Mouse (Mus musculus) cerebellum, adult (tissue): Measurements from ENCODE around the gene Rad51ap1.

Experiments
- ATAC-seq: cut with Nextera tagmentation; 2 replicates; pipeline ENCODE4 v1.9.2; 2017; ENCODE audit warnings: mild to moderate bottlenecking, moderate library complexity, mixed read lengths; ENCODE audit not compliant: insufficient number of reproducible peaks, low FRiP score, low TSS enrichment

Gene Rad51ap1

GRCm38 (mm10) chr6:126939487-126940171 is at the start of gene Rad51ap1, which contains the start of gene D6Wsu163e:
Gene Rad51ap1 (minus strand): TSS chr6:126939587.
Gene D6Wsu163e (plus strand): TSS chr6:126939962.
- ATAC-seq = peak; percentile 97

DNA sequence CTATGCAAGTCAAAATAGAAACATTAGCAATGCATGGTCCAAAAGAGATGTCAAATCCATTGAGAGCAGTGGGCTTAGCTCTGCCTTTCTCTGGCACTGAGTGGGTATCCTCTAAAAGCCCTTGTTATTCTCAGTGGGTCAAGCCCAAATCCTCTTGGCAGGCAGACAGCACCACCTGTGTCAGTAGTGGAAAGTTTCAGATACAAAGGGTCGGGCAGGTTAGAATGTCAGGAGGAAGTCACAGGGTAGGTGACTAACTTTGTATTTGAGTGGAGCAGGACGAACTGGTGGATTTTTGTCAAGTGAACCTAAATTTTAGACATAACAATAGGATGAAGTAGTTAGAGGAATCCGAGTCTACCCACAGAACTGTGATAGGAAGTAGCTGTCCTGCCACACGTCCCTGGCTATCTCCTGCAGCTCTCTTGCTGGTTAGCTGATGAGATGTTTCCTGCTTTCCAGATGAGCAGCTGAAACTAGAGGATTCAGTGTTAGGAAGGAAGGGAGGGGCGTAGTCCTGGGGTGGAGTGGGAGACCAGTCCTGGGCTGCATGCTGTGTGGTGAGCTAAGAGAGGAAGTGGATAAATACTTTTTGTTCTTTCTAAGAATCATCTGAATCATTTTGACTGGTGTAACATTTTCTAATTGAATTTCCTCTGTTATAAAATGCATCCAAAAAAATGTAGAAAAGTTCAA is 42.3 kb upstream of the Rad51ap1 start:
- ATAC-seq = no peak

DNA sequence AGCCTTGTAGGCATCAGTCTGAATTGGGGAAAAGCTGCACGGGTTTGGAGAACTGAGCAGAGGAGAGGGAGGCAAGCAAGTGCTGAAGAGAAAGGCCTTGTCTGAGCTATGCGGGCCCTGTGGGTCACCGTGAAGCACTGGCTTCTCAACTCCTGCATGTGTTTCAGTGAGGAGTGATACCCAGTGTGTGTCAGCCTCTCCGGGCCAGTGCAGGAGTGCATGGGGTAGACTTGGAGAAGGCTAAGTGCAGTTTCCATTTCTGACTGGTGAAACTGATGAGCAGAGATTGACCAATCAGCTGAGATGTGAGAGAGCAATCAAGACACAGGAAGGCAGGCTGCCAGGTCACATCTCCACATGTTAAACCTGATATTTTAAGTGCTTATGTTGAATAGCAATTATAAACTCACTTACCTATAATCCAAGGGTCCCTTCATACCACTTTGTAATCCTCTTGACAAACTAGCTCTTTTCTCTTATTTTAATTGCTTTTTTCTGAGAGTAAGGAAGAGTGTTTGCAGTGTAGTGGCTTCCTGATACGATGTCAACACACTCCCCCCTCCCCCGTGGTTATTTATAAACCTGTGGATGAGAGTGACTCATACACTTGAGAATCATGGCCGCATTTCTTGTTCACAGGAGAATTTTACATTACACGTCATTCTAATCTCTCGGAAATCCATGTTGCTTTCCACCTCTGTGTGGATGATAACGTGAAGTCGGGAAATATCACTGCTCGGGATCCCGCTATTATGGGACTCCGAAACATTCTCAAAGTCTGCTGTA is 27.0 kb upstream of the Rad51ap1 start:
- ATAC-seq = no peak

- ATAC-seq = no peak
Measured at GRCm38 (mm10) chr6:126963426-126963825, 24.0 kb upstream of the Rad51ap1 start.

DNA sequence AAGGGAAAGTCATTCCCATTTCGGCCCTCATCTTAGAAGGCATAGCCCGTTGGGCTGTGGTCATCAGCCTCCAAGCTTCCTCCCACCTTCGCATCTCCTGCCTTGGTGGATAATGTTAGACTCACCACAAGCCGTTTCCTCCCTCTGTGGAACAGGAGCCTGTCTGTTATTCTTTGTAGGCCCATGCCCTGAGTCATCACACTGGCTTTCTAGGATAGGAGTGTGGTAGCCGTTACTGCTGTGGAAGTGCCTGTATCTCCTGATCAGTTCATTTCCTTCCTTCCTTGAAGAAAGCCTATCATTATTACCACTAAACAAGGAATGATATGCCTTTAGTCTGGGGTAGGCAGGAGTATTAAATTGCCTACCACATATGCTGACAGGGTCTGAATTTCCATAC is 23.3 kb upstream of the Rad51ap1 start:
- ATAC-seq = no peak

DNA sequence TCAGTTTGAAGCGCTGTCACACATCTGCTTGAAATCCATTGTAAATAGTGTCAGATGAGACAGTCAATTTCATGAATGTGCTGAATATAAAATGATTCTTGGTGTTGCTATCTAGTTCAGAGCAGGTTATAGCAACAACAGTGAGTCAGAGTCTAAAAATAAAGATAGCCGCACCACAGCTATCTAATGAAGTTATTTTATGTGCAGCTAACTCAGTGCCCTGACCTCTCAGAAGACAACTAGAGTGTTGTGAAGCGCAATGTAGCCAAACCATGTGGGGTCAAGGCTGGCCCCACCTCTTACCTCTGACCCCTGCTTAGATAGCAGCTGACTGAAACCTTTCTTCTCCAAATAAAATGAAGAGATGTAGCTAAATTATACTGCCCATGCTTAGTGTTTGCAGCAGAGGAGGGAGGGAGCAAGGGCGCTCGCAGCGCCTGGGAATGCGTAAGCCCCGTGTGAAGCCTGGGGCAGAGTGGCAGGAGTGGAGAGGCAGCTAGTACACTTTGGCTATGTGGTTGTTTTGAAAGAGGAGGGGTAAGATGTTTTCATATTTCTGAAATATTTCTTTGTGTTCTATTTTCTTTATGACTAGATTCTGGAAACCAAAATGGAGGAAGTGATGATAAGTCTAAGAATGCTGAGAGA is 22.1 kb upstream of the Rad51ap1 start:
- ATAC-seq = no peak

DNA sequence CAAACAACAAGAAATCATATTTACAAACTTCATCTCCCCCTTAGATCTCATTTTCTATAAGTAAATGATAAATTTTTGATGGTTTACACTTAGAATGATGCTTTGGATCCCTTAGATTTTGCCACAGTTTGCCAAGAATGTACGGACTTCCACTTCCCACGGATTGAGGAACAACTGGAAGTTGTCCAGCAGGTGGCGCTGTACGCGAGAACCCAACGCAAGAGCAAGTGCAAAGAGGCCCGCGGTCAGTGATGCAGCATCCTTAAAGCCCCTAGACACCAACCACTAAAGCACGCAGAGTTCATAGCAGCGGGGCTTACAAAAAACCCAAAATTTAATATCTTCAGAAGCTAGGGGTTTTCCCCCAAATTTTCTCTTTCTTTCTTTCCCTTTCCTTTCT is 16.3 kb upstream of the Rad51ap1 start:
- ATAC-seq = peak; percentile 72

DNA sequence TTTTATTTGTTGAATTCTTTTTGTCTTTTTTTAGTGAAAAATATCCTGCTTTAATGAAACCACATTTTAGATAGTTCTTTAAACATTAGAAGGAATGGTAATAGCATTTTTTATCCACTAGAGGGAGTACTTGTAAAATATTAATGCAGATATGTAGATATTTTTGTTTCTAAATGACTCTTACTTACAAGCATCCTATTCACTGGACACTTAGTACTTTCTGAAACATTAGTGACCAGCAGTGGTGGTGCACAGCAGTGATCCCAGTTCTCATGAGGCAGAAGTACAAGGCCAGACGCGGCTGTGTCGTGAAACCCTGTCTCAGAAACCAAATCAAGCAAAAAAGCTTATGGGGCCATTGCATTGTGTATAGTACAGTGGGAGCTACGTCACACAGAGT is 8.9 kb upstream of the Rad51ap1 start:
- no peak for ATAC-seq

DNA sequence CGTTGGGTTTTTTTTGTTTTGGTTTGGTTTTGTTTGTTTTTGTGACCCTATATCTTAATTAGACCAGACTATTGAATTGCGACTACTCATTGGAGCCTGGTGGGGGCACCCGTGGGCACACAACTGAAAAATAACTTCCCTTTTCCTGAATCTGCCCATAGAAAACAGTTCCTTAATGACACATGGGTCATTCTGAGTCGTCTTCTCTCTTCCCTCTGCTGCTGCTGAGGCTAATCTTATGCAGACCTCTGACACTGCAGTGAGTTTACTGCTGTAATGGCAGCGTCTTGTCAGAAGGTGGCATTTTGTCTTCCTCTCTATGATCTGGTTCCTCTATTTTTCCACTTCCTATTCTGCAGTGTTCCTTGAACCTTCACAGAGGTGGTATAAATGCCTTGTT is 1.1 kb upstream of the Rad51ap1 start:
- no peak for ATAC-seq

DNA sequence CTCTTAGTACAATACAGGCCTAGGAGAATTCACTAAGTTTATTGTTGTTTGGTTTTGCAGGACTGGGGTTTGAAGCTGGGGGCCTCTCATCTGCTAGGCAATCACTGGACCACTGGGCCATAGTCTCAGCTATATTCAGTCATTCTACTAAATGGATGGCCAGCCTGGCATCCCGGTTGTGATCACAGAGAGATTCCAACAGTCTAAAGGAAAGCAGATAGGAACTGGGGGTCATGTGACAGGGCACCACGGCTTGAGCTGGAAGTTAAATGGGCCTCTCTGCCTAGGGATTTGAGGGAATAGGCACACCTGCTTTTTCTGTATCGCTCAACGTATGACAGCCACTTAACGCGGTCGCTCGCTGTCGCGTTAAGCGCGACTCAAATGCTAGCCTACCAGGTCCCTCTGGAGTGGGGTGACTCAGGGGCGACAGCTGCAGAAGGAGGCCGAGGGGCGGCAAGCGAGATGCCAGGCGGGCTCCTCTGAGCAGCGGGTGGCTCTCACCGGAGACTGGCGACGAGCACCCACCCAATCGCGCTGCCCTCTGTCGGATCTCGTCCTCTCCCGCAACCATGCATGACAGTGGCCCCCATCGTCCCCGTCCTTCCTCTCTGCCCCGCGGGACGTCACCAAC is 417 bp downstream of the Rad51ap1 start:
- ATAC-seq = no peak

GRCm38 (mm10) chr6:126938047-126938446 is 1.3 kb downstream of the Rad51ap1 start:
- no peak for ATAC-seq

DNA sequence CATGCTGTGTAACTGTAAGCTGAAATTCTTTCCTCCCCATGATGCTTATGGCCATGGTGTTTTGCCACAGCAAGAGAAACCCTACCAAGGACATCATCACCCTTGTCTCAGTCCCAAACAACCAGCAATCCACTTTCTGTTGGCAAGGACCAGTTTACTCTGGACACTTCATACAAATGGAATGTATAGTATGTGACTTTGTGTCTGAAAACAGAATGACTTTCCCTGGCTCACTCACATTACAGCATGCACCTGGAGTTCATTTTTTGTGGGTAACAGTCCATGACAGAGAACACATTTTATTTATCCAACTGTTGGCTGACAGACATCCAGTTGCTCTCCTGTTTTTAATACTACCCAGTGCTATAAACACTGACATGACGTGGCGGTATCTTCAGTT is 6.5 kb downstream of the Rad51ap1 start:
- no peak for ATAC-seq

- 0 out of 2 replicates have a peak, but pooled peaks have one; percentile 15 for ATAC-seq
Measured at GRCm38 (mm10) chr6:126921111-126921881, 18.1 kb downstream of the Rad51ap1 start, which contains the start of gene Dyrk4. Gene Dyrk4 (minus strand): TSS chr6:126921839.

GRCm38 (mm10) chr6:126914928-126915327 is 24.5 kb downstream of the Rad51ap1 start:
- no peak for ATAC-seq

- ATAC-seq = no peak
Measured at GRCm38 (mm10) chr6:126910727-126911126, 28.7 kb downstream of the Rad51ap1 start.

DNA sequence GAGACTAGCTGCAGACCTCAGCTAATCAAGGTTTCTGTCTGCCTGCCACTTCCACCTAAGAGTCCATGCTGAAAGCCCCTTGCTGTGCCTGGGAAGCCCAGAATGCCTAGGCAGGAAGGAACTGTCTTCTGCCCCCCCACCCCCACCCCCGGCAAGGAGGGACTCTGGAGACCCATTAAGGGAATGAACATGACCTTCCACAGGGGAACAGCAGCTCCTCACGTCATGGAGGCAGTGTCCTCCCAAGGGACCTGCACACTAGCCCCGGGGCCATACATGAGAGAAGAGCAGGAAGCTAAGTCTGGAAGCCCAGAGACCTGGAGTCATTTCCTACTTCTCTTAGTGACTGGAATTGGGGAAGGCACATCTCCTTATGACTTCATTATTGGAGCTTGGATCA is 31.5 kb downstream of the Rad51ap1 start:
- no peak for ATAC-seq

GRCm38 (mm10) chr6:126907378-126907777 is 32.0 kb downstream of the Rad51ap1 start:
- ATAC-seq = no peak

- no peak for ATAC-seq
Measured at GRCm38 (mm10) chr6:126877118-126877517, 62.3 kb downstream of the Rad51ap1 start.
